Mouse (Mus musculus): ENCODE results near the gene Slc13a3.

DNA sequence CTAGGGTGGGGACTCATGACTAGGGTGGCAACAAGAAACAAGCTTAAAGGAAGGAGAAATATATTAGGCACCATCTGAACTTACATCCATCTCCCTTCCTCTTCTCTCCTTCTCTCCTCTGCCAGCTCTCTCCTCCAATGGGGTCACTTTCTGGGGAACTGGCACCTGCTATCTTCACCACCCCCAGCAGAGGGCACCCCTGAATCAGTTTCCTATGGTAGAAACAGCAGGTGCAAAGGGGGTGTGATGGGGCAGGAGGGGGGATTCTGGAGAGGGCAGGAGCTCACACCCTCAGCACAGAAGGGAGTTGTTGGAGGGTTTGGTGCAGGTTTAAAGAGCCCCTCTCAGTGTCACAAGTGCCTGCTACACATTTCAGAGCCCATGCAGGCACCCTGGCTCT, 23.2 kb upstream of the Slc13a3 start:
- TF ChIP-seq MAZ (IDR thresholded peaks at IDR 0.05; ENCODE audit: low read depth, low read length) (no peak), UBTF (IDR thresholded peaks at IDR 0.05; ENCODE audit: low read depth, low read length) (no peak), CTCF (conservative IDR thresholded peaks at IDR 0.05 in 1 of 2, IDR thresholded peaks at IDR 0.05 in 1 of 2; ENCODE audit: low read depth in 2 of 2, low read length in 2 of 2) (peak; percentile 17 to 61; a peak in 2 of 4 replicates), JUND (conservative IDR thresholded peaks at IDR 0.05; ENCODE audit: low read depth, low read length) (no peak), KAT2A (IDR thresholded peaks at IDR 0.05; ENCODE audit: insufficient replicate concordance, low read length) (no peak), ZKSCAN1 (IDR thresholded peaks at IDR 0.05; ENCODE audit: borderline replicate concordance, low read depth, low read length) (no peak), POLR2A (IDR thresholded peaks at IDR 0.05; ENCODE audit: low read depth, low read length) (no peak)
